Mouse (Mus musculus): ENCODE data around the gene Git1. TPM values are rescaled to one million over a fixed set of nuclear protein-coding genes. Genes with fewer than 3 reads are reported as not detected.

The Git1 gene
- polyA plus RNA-seq, 1 experiment = not detected

- peak within 1 kb of the TSS; percentile 80 for H3K4me3 ChIP-seq (ENCODE audit: insufficient read depth, low read depth, low read length)
- peak; percentile 51; the same call in 1 of the 2 replicates for TF ChIP-seq POLR2A (IDR thresholded peaks at IDR 0.05; ENCODE audit: insufficient read depth, low read depth, low read length)
- TF ChIP-seq CTCF (IDR thresholded peaks at IDR 0.05; ENCODE audit: insufficient read depth, low read depth, low read length) = no peak
- WGBS = 7% methylated on average over 86 of the region's 87 CpGs
- peak within 1 kb of the TSS; percentile 74 for H3K27ac ChIP-seq (ENCODE audit: insufficient read depth, low read depth, low read length)
- peaks cover 57% of the 10 kb centered on the region for H3K4me1 ChIP-seq (ENCODE audit: control insufficient read depth, insufficient read depth, low read length)
Measured at GRCm38 (mm10) chr11:77489591-77490235, 3.6 kb upstream of the Git1 start, which contains the start of gene Ankrd13b. TSS of gene Ankrd13b (minus strand) at chr11:77489678.

GRCm38 (mm10) chr11:77490451-77490850 is 2.9 kb upstream of the Git1 start:
- TF ChIP-seq CTCF (IDR thresholded peaks at IDR 0.05; ENCODE audit: insufficient read depth, low read depth, low read length) (no peak), POLR2A (IDR thresholded peaks at IDR 0.05; ENCODE audit: insufficient read depth, low read depth, low read length) (no peak)
- 47% methylated on average over 6 of the region's 6 CpGs for WGBS
- no peak overlapping the region for H3K4me3 ChIP-seq (ENCODE audit: insufficient read depth, low read depth, low read length)
- peak overlapping the region; percentile 74; the same call in 1 of the 2 replicates for H3K27ac ChIP-seq (ENCODE audit: insufficient read depth, low read depth, low read length)
- H3K4me1 ChIP-seq (ENCODE audit: control insufficient read depth, insufficient read depth, low read length) = peaks cover 56% of the 10 kb centered on the region

GRCm38 (mm10) chr11:77491123-77491501 is 2.2 kb upstream of the Git1 start:
- H3K4me1 ChIP-seq (ENCODE audit: control insufficient read depth, insufficient read depth, low read length) = peaks cover 52% of the 10 kb centered on the region
- 1% methylated on average over 13 of the region's 13 CpGs for WGBS
- H3K27ac ChIP-seq (ENCODE audit: insufficient read depth, low read depth, low read length) = peak overlapping the region; percentile 91
- TF ChIP-seq POLR2A (IDR thresholded peaks at IDR 0.05; ENCODE audit: insufficient read depth, low read depth, low read length) (no peak), CTCF (IDR thresholded peaks at IDR 0.05; ENCODE audit: insufficient read depth, low read depth, low read length) (peak; percentile 96)
- peak overlapping the region; percentile 89 for H3K4me3 ChIP-seq (ENCODE audit: insufficient read depth, low read depth, low read length)

GRCm38 (mm10) chr11:77491502-77492291 is 1.7 kb upstream of the Git1 start:
- Histone ChIP-seq H3K27ac (ENCODE audit: insufficient read depth, low read depth, low read length) (peak overlapping the region; percentile 91), H3K4me3 (ENCODE audit: insufficient read depth, low read depth, low read length) (peak overlapping the region; percentile 89), H3K4me1 (ENCODE audit: control insufficient read depth, insufficient read depth, low read length) (peaks cover 50% of the 10 kb centered on the region)
- WGBS = under 1% methylated on average over 23 of the region's 23 CpGs
- TF ChIP-seq POLR2A (IDR thresholded peaks at IDR 0.05; ENCODE audit: insufficient read depth, low read depth, low read length) = no peak
- no peak for TF ChIP-seq CTCF (IDR thresholded peaks at IDR 0.05; ENCODE audit: insufficient read depth, low read depth, low read length)

- Histone ChIP-seq H3K27ac (ENCODE audit: insufficient read depth, low read depth, low read length) (peak overlapping the region; percentile 96), H3K4me1 (ENCODE audit: control insufficient read depth, insufficient read depth, low read length) (peaks cover 50% of the 10 kb centered on the region), H3K4me3 (ENCODE audit: insufficient read depth, low read depth, low read length) (peak overlapping the region; percentile 89)
- TF ChIP-seq CTCF (IDR thresholded peaks at IDR 0.05; ENCODE audit: insufficient read depth, low read depth, low read length) = no peak
- under 1% methylated on average over 18 of the region's 18 CpGs for WGBS
Measured at GRCm38 (mm10) chr11:77492311-77492871, 971 bp upstream of the Git1 start.

GRCm38 (mm10) chr11:77492911-77493332 is 440 bp upstream of the Git1 start:
- Histone ChIP-seq H3K27ac (ENCODE audit: insufficient read depth, low read depth, low read length) (peak overlapping the region; percentile 96), H3K4me1 (ENCODE audit: control insufficient read depth, insufficient read depth, low read length) (peaks cover 53% of the 10 kb centered on the region), H3K4me3 (ENCODE audit: insufficient read depth, low read depth, low read length) (peak overlapping the region; percentile 89)
- 2% methylated on average over 32 of the region's 32 CpGs for WGBS
- TF ChIP-seq CTCF (IDR thresholded peaks at IDR 0.05; ENCODE audit: insufficient read depth, low read depth, low read length) (peak; percentile 26; the same call in 1 of the 2 replicates), POLR2A (IDR thresholded peaks at IDR 0.05; ENCODE audit: insufficient read depth, low read depth, low read length) (peak; percentile 77)

- 17% methylated on average over 4 of the region's 4 CpGs for WGBS
- no peak for TF ChIP-seq POLR2A (IDR thresholded peaks at IDR 0.05; ENCODE audit: insufficient read depth, low read depth, low read length)
- TF ChIP-seq CTCF (IDR thresholded peaks at IDR 0.05; ENCODE audit: insufficient read depth, low read depth, low read length) = no peak
- H3K4me1 ChIP-seq (ENCODE audit: control insufficient read depth, insufficient read depth, low read length) = peaks cover 52% of the 10 kb centered on the region
- peak overlapping the region; percentile 27; the same call in 1 of the 2 replicates for H3K27ac ChIP-seq (ENCODE audit: insufficient read depth, low read depth, low read length)
- H3K4me3 ChIP-seq (ENCODE audit: insufficient read depth, low read depth, low read length) = peak overlapping the region; percentile 89
Measured at GRCm38 (mm10) chr11:77494344-77494676, 948 bp downstream of the Git1 start.

GRCm38 (mm10) chr11:77494782-77495181 is 1.4 kb downstream of the Git1 start:
- Histone ChIP-seq H3K27ac (ENCODE audit: insufficient read depth, low read depth, low read length) (no peak overlapping the region), H3K4me1 (ENCODE audit: control insufficient read depth, insufficient read depth, low read length) (peaks cover 52% of the 10 kb centered on the region), H3K4me3 (ENCODE audit: insufficient read depth, low read depth, low read length) (no peak overlapping the region)
- WGBS = 70% methylated on average over 6 of the region's 6 CpGs
- TF ChIP-seq POLR2A (IDR thresholded peaks at IDR 0.05; ENCODE audit: insufficient read depth, low read depth, low read length) = no peak
- no peak for TF ChIP-seq CTCF (IDR thresholded peaks at IDR 0.05; ENCODE audit: insufficient read depth, low read depth, low read length)

GRCm38 (mm10) chr11:77495507-77495906 is 2.1 kb downstream of the Git1 start:
- TF ChIP-seq CTCF (IDR thresholded peaks at IDR 0.05; ENCODE audit: insufficient read depth, low read depth, low read length) (no peak), POLR2A (IDR thresholded peaks at IDR 0.05; ENCODE audit: insufficient read depth, low read depth, low read length) (no peak)
- Histone ChIP-seq H3K4me3 (ENCODE audit: insufficient read depth, low read depth, low read length) (no peak overlapping the region), H3K4me1 (ENCODE audit: control insufficient read depth, insufficient read depth, low read length) (peaks cover 52% of the 10 kb centered on the region)

More at GRCm38 (mm10) chr11:77495507-77495906, 2.1 kb downstream of the Git1 start:
- no peak overlapping the region for H3K27ac ChIP-seq (ENCODE audit: insufficient read depth, low read depth, low read length)
